Mouse (Mus musculus) myocyte (in vitro differentiated cells): Measurements from ENCODE around the gene Anks1b. TPM values are rescaled to one million over a fixed set of nuclear protein-coding genes. Genes with fewer than 3 reads are reported as not detected.

Source experiments
- H3K27me3 ChIP-seq: one replicate; pipeline ENCODE4 v1.6.1; 2011; ENCODE audit not compliant: control insufficient read depth, insufficient read depth, insufficient read length
- H3K36me3 ChIP-seq: one replicate; pipeline ENCODE4 v1.6.1; 2011; ENCODE audit not compliant: control insufficient read depth, insufficient read depth
- H3K4me2 ChIP-seq: one replicate; pipeline ENCODE4 v1.6.1; 2011; ENCODE audit warnings: low read depth, control low read depth
- H3K4me3 ChIP-seq: one replicate; pipeline ENCODE4 v1.5.1; 2011; ENCODE audit warnings: mild to moderate bottlenecking, control low read depth, moderate library complexity
- H3K79me2 ChIP-seq: one replicate; pipeline ENCODE4 v1.6.1; 2011; ENCODE audit not compliant: control insufficient read depth, insufficient read depth
- H3ac ChIP-seq: one replicate; pipeline ENCODE4 v1.6.1; 2011; ENCODE audit not compliant: control insufficient read depth, insufficient read length
- CEBPB ChIP-seq: IDR thresholded peaks from 2 replicates; pipeline ENCODE4 v1.6.1; 2011; ENCODE audit warnings: mild to moderate bottlenecking, moderate library complexity; ENCODE audit not compliant: poor library complexity, insufficient read depth, severe bottlenecking
- E2F4 ChIP-seq: IDR thresholded peaks from one replicate; pipeline ENCODE4 v1.6.1; 2011; ENCODE audit warnings: mild to moderate bottlenecking, control low read depth, moderate library complexity; ENCODE audit not compliant: insufficient read depth
- MAX ChIP-seq: IDR thresholded peaks from one replicate; pipeline ENCODE4 v1.6.1; 2011; ENCODE audit warnings: low read depth, mild to moderate bottlenecking, control low read depth
- MYOD1 ChIP-seq, 3 experiments: IDR thresholded peaks; one replicate each; pipeline ENCODE4 v1.6.1; 2011; ENCODE audit warnings: control low read depth in 2 of 3, low read depth in 2 of 3, mild to moderate bottlenecking in 2 of 3, moderate library complexity in 1 of 3; ENCODE audit not compliant: insufficient read length in 2 of 3, control insufficient read depth in 1 of 3
- MYOG ChIP-seq, 3 experiments: IDR thresholded peaks; one replicate each; pipeline ENCODE4 v1.6.1; 2011; ENCODE audit warnings: control low read depth in 2 of 3, low read depth in 2 of 3, mild to moderate bottlenecking in 2 of 3; ENCODE audit not compliant: insufficient read length in 2 of 3, control insufficient read depth in 1 of 3, insufficient read depth in 1 of 3
- POLR2A ChIP-seq: IDR thresholded peaks from one replicate; pipeline ENCODE4 v1.6.1; 2011; ENCODE audit warnings: low read depth, mild to moderate bottlenecking, control low read depth, moderate library complexity; ENCODE audit not compliant: insufficient read length
- POLR2AphosphoS2 ChIP-seq: IDR thresholded peaks from one replicate; pipeline ENCODE4 v1.6.1; 2011; ENCODE audit warnings: low read depth, control low read depth; ENCODE audit not compliant: insufficient read length
- REST ChIP-seq: IDR thresholded peaks from one replicate; pipeline ENCODE4 v1.6.1; 2011; ENCODE audit warnings: mild to moderate bottlenecking, control low read depth, moderate library complexity; ENCODE audit not compliant: insufficient read depth, insufficient read length
- SRF ChIP-seq: IDR thresholded peaks from one replicate; pipeline ENCODE4 v1.6.1; 2011; ENCODE audit warnings: low read depth; ENCODE audit not compliant: control insufficient read depth, insufficient read length
- TCF12 ChIP-seq: IDR thresholded peaks from one replicate; pipeline ENCODE4 v1.6.1; 2011; ENCODE audit warnings: mild to moderate bottlenecking, control low read depth; ENCODE audit not compliant: poor library complexity, insufficient read depth, severe bottlenecking
- TCF3 ChIP-seq: IDR thresholded peaks from one replicate; pipeline ENCODE4 v1.6.1; 2011; ENCODE audit warnings: low read depth, control low read depth; ENCODE audit not compliant: insufficient read length
- USF1 ChIP-seq: IDR thresholded peaks from one replicate; pipeline ENCODE4 v1.6.1; 2011; ENCODE audit warnings: low read depth, mild to moderate bottlenecking, control low read depth, moderate library complexity
- polyA plus RNA-seq: library from polyadenylated mRNA; unstranded; fragments of >200 nt; fragmentation: generic; extraction: Trizol; gene quantifications from one replicate; pipeline ENCODE4 v1.2.1, GENCODE M21; 2012; ENCODE audit warnings: missing spikeins

Gene Anks1b
- polyA plus RNA-seq, 1 experiment: 0.13 TPM

DNA sequence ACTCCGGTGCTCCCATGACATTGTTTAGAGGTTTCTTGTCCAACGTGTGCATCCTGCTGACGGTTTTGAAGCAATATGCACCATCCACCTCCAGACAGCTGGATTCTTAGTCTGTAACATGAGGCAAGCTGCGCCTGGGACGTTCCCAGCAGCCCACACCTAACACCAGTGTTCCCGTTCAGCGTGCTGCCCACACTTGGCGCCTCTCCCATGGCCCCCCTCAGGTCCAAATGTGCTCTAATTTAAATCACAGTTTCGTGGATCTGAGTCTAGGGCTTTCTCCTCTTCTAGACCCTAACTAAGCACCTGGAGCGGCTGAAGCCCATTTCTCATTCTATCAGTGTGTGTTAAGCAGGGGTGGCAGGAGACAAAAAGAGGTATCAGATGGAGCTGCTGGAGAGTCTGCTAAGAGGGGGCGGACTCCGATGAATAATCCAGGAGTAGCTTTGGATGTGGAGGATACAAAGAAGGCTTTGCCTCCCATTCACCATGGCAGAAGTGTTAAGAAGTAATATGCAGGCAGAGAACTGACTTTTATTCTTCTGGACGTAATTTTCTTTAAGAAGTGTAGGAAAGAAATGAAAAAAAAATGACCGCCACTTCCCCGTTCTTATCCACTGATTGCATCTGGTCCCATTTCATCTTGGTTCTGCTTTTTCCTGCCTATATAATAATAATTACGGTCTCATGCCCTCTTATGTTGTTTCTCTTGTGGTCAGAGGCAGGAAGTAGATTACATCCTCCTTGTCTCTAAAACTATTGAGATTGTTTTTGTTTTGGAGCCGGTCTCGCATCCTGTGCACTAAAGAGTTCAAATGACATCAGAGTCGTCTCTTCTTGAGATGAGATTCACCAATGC lies 986.6 kb downstream of the Anks1b start:
- no peak for TF ChIP-seq POLR2AphosphoS2
- TF ChIP-seq CEBPB: no peak
- TF ChIP-seq SRF: no peak
- no peak for TF ChIP-seq MAX
- no peak for TF ChIP-seq MYOD1 (IDR thresholded peaks at IDR 0.05; ENCODE audit: control insufficient read depth in 1 of 3, insufficient read length in 2 of 3, low read depth in 2 of 3)
- no peak for TF ChIP-seq TCF3
- no peak for TF ChIP-seq REST
- no peak for TF ChIP-seq USF1
- TF ChIP-seq E2F4: no peak
- H3ac ChIP-seq: no peak overlapping the region

DNA sequence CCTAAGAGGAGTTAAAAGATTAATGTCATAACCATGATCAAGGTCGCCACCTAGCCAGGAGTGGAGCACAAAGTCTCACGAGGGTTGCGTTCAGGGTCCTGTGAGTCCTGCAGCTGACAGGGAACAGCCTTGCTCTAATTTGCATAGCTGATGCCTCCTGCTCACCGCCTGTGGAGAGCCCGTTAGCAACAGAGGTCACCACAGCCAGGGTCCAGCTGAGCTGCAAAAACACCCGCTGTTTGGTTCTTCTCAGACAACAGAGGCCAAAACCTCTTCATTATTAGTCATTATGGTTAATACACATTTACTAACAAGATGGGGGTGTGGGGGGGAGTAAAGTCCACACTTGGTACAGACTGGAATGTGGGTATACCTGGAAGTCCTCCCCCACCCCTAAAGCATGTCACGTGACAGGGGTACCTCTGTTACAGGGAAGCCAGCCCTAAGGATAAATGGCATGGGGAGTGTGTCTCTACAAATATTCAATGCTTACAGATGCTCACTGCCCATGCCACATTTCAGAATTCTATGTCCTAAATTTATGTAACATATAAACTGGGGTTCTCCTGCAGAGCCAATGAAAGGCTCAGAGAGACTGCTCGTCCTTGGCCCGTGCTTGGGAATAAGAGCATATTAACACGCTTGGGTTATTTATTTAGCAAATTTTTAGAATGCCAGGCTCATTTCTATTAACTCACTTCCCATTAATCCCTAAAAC lies 990.7 kb downstream of the Anks1b start:
- H3K36me3 ChIP-seq: no peaks in the 10 kb centered on the region
- no peak overlapping the region for H3K4me3 ChIP-seq
- TF ChIP-seq POLR2A: no peak
- no peak for TF ChIP-seq USF1
- no peak for TF ChIP-seq MAX
- no peak for TF ChIP-seq E2F4
- TF ChIP-seq MYOD1 (IDR thresholded peaks at IDR 0.05; ENCODE audit: control insufficient read depth in 1 of 3, insufficient read length in 2 of 3, low read depth in 2 of 3): no peak
- no peak for TF ChIP-seq SRF
- no peak for TF ChIP-seq POLR2AphosphoS2
- TF ChIP-seq REST: no peak
- TF ChIP-seq MYOG (IDR thresholded peaks at IDR 0.05; ENCODE audit: control insufficient read depth in 1 of 3, insufficient read depth in 1 of 3, insufficient read length in 2 of 3, low read depth in 2 of 3): no peak
- no peak for TF ChIP-seq TCF3
- TF ChIP-seq CEBPB: no peak
- no peak for TF ChIP-seq TCF12
- H3K4me2 ChIP-seq: no peak overlapping the region
- H3ac ChIP-seq: no peak overlapping the region
- H3K27me3 ChIP-seq: no peaks in the 10 kb centered on the region
- H3K79me2 ChIP-seq: no peaks in the 10 kb centered on the region

More for the DNA sequence above, 986.6 kb downstream of the Anks1b start:
- Histone ChIP-seq H3K79me2 (no peaks in the 10 kb centered on the region), H3K4me2 (no peak overlapping the region), H3K4me3 (no peak overlapping the region), H3K27me3 (no peaks in the 10 kb centered on the region), H3K36me3 (no peaks in the 10 kb centered on the region)

DNA sequence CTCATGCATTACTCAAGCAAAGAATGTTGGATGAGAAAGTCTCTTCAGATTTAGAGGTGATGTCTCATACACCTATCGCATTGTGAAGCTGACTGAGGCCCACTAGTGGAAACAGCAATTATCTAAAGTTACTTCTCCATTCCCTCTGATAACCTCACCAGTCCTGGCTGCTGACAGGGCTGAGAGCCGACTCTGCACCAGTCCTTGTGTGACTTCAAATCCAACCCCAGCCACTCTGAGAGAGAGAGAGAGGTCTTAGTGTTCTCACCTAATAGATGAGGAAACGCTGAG lies 991.2 kb downstream of the Anks1b start:
- H3K4me3 ChIP-seq: no peak overlapping the region
- H3K27me3 ChIP-seq: no peaks in the 10 kb centered on the region
- H3K36me3 ChIP-seq: no peaks in the 10 kb centered on the region
- H3K79me2 ChIP-seq: no peaks in the 10 kb centered on the region
- TF ChIP-seq POLR2AphosphoS2 (no peak), E2F4 (no peak), USF1 (no peak), POLR2A (no peak), REST (no peak), MYOD1 (IDR thresholded peaks at IDR 0.05; ENCODE audit: control insufficient read depth in 1 of 3, insufficient read length in 2 of 3, low read depth in 2 of 3) (no peak), TCF3 (no peak)
- H3K4me2 ChIP-seq: no peak overlapping the region
- H3ac ChIP-seq: no peak overlapping the region

DNA sequence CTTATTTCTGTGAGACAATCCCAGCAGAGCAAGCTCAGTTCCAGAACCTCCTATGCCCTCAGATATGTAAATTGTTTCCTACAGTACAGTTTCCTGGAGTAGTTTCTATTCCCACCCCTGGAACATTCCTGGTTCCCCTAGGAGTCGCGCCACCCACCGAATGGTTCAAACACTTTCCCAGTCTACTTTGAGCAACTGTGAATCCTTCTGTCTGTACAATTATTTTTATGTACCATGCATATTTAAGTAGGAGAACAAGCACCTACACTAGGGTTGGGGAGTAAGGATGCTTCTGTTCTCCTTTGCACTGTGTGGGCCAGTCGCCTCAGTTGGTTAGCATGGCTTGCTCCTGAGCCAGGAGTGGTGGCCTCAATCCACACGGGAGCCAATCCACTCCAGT lies 999.9 kb downstream of the Anks1b start:
- no peak overlapping the region for H3K4me2 ChIP-seq
- H3K27me3 ChIP-seq: peaks cover 4% of the 10 kb centered on the region
- no peak overlapping the region for H3ac ChIP-seq
- TF ChIP-seq REST: no peak
- no peak for TF ChIP-seq MAX
- no peak for TF ChIP-seq MYOD1 (IDR thresholded peaks at IDR 0.05; ENCODE audit: control insufficient read depth in 1 of 3, insufficient read length in 2 of 3, low read depth in 2 of 3)
- TF ChIP-seq E2F4: no peak
- H3K36me3 ChIP-seq: no peaks in the 10 kb centered on the region
- no peak overlapping the region for H3K4me3 ChIP-seq
- H3K79me2 ChIP-seq: no peaks in the 10 kb centered on the region

DNA sequence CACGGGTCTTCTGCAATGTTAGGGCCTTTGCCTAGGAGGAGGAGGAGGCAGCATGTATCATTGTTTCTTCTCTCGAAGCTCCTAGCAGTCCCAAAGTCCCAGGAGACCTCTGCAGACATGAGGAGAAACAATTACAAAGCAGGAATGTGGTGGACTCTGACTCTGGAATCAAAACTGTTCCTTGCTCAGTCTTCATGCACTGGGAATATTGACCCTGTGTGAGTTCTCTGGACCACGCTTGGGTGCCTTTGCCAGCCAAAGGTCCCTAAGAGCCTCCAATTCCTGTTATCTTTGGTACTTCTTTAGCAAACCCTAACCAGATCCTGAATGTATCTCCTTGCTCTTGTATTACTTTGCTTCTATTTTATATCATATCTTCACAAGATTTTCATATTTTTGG lies 1000.9 kb downstream of the Anks1b start:
- TF ChIP-seq MAX: no peak
- TF ChIP-seq SRF: no peak
- no peak for TF ChIP-seq REST
- TF ChIP-seq TCF3: no peak
- TF ChIP-seq MYOG (IDR thresholded peaks at IDR 0.05; ENCODE audit: control insufficient read depth in 1 of 3, insufficient read depth in 1 of 3, insufficient read length in 2 of 3, low read depth in 2 of 3): no peak
- no peak for TF ChIP-seq POLR2AphosphoS2
- no peak for TF ChIP-seq CEBPB
- no peak for TF ChIP-seq TCF12
- no peak for TF ChIP-seq USF1
- no peak for TF ChIP-seq E2F4
- no peak for TF ChIP-seq POLR2A
- TF ChIP-seq MYOD1 (IDR thresholded peaks at IDR 0.05; ENCODE audit: control insufficient read depth in 1 of 3, insufficient read length in 2 of 3, low read depth in 2 of 3): no peak
- no peak overlapping the region for H3K4me3 ChIP-seq
- no peaks in the 10 kb centered on the region for H3K79me2 ChIP-seq
- H3K27me3 ChIP-seq: peaks cover 4% of the 10 kb centered on the region
- H3K4me2 ChIP-seq: no peak overlapping the region
- no peak overlapping the region for H3ac ChIP-seq
- H3K36me3 ChIP-seq: no peaks in the 10 kb centered on the region
